In genomic region chr14:11083946-11084345, GRCm38 (mm10) we compare ENCODE assay signal across 15 mouse cellular contexts.
DNase-seq lines count a peak whose midpoint lies in the region; ATAC-seq and TF ChIP-seq lines count a peak whose summit lies in the region.
"Had no signal": no experiment of that assay in that cellular context is flagged by ENCODE, and none has a peak within 500 bp of the region (broad histone marks: within the 10 kb centered on the region; RNA-seq: fewer than 3 reads in every experiment).

No protein-coding gene starts in this region.

- no peaks in the 10 kb centered on the region for H3K27me3 ChIP-seq in lung, embryonic 14.5 days (ENCODE audit: insufficient read depth, low read length)
- no peaks in the 10 kb centered on the region for H3K27me3 ChIP-seq in lung, postnatal 0 days (replicated peaks; ENCODE audit: insufficient read depth, low read length)
- H3K27me3 ChIP-seq in forebrain, embryonic 13.5 days = no peaks in the 10 kb centered on the region
- no peaks in the 10 kb centered on the region for H3K27me3 ChIP-seq in hindbrain, postnatal 0 days (ENCODE audit: insufficient read depth, low read length)
- H3K27me3 ChIP-seq: lung, embryonic 15.5 days; stomach, embryonic 15.5 days had no signal

- ATAC-seq in lung, embryonic 14.5 days (ENCODE audit: insufficient read depth) = no peak
- no peak for ATAC-seq in lung, postnatal 0 days
- ATAC-seq in forebrain, embryonic 13.5 days = peak; percentile 90
- ATAC-seq in hindbrain, postnatal 0 days = peak; percentile 43; the same call in 1 of the 2 replicates

- H3K4me2 ChIP-seq in lung, embryonic 14.5 days = no peak overlapping the region
- H3K4me2 ChIP-seq in lung, postnatal 0 days (replicated peaks; ENCODE audit: low read depth, low read length) = no peak overlapping the region
- no peak overlapping the region for H3K4me2 ChIP-seq in forebrain, embryonic 13.5 days
- H3K4me2 ChIP-seq in hindbrain, postnatal 0 days (ENCODE audit: low read depth, low read length) = no peak overlapping the region
- H3K4me2 ChIP-seq: lung, embryonic 15.5 days; stomach, embryonic 15.5 days had no signal

- no peak overlapping the region for H3K27ac ChIP-seq in lung, embryonic 14.5 days (ENCODE audit: low read depth)
- no peak overlapping the region for H3K27ac ChIP-seq in lung, postnatal 0 days (ENCODE audit: low read length)
- H3K27ac ChIP-seq in forebrain, embryonic 13.5 days = no peak overlapping the region
- no peak overlapping the region for H3K27ac ChIP-seq in hindbrain, postnatal 0 days
- H3K27ac ChIP-seq: lung, embryonic 15.5 days; stomach, embryonic 15.5 days had no signal

- no peaks in the 10 kb centered on the region for H3K36me3 ChIP-seq in lung, embryonic 14.5 days (ENCODE audit: insufficient read depth)
- H3K36me3 ChIP-seq in lung, postnatal 0 days (ENCODE audit: insufficient read depth, low read length) = no peaks in the 10 kb centered on the region
- no peaks in the 10 kb centered on the region for H3K36me3 ChIP-seq in forebrain, embryonic 13.5 days (ENCODE audit: poor library complexity, severe bottlenecking)
- no peaks in the 10 kb centered on the region for H3K36me3 ChIP-seq in hindbrain, postnatal 0 days (ENCODE audit: insufficient read depth, low read length)
- H3K36me3 ChIP-seq: lung, embryonic 15.5 days; stomach, embryonic 15.5 days had no signal

- WGBS in lung, embryonic 14.5 days = 56% methylated on average over 3 of the region's 3 CpGs
- WGBS in lung, postnatal 0 days = 52% methylated on average over 3 of the region's 3 CpGs
- WGBS in forebrain, embryonic 13.5 days = 16% methylated on average over 3 of the region's 3 CpGs
- 23% methylated on average over 3 of the region's 3 CpGs for whole genome bisulfite sequencing in hindbrain, postnatal 0 days

- TF ChIP-seq CTCF in lung, embryonic 14.5 days (IDR thresholded peaks at IDR 0.05; ENCODE audit: low read depth) = no peak
- no peak for TF ChIP-seq CTCF in lung, postnatal 0 days (IDR thresholded peaks at IDR 0.05)
- no peak for TF ChIP-seq CTCF in hindbrain, postnatal 0 days (IDR thresholded peaks at IDR 0.05; ENCODE audit: low read depth)

- no peak for TF ChIP-seq EP300 in lung, postnatal 0 days (IDR thresholded peaks at IDR 0.05)

- H3K9ac ChIP-seq in lung, embryonic 14.5 days = no peak overlapping the region
- no peak overlapping the region for H3K9ac ChIP-seq in lung, postnatal 0 days (replicated peaks; ENCODE audit: low read depth)
- no peak overlapping the region for H3K9ac ChIP-seq in forebrain, embryonic 13.5 days
- no peak overlapping the region for H3K9ac ChIP-seq in hindbrain, postnatal 0 days (replicated peaks; ENCODE audit: low read length)
- H3K9ac ChIP-seq: lung, embryonic 15.5 days; stomach, embryonic 15.5 days had no signal

- no peaks in the 10 kb centered on the region for H3K9me3 ChIP-seq in lung, embryonic 14.5 days (ENCODE audit: low read depth, low read length)
- no peaks in the 10 kb centered on the region for H3K9me3 ChIP-seq in lung, postnatal 0 days (ENCODE audit: low read length)
- no peaks in the 10 kb centered on the region for H3K9me3 ChIP-seq in forebrain, embryonic 13.5 days (replicated peaks)
- no peaks in the 10 kb centered on the region for H3K9me3 ChIP-seq in hindbrain, postnatal 0 days (ENCODE audit: low read length)
- H3K9me3 ChIP-seq: lung, embryonic 15.5 days; stomach, embryonic 15.5 days had no signal

- no peaks in the 10 kb centered on the region for H3K4me1 ChIP-seq in lung, embryonic 14.5 days (ENCODE audit: insufficient read depth)
- H3K4me1 ChIP-seq in lung, postnatal 0 days (ENCODE audit: insufficient read depth, low read depth, low read length) = no peaks in the 10 kb centered on the region
- peaks cover 8% of the 10 kb centered on the region; the same call in 1 of the 2 replicates for H3K4me1 ChIP-seq in forebrain, embryonic 13.5 days
- H3K4me1 ChIP-seq in hindbrain, postnatal 0 days (ENCODE audit: insufficient read depth, low read length) = no peaks in the 10 kb centered on the region
- H3K4me1 ChIP-seq: lung, embryonic 15.5 days; stomach, embryonic 15.5 days had no signal

- H3K4me3 ChIP-seq in lung, embryonic 14.5 days (ENCODE audit: low read depth, low read length) = no peak overlapping the region
- no peak overlapping the region for H3K4me3 ChIP-seq in lung, postnatal 0 days (ENCODE audit: low read depth, low read length)
- no peak overlapping the region for H3K4me3 ChIP-seq in forebrain, embryonic 13.5 days
- no peak overlapping the region for H3K4me3 ChIP-seq in hindbrain, postnatal 0 days (ENCODE audit: low read length)
- H3K4me3 ChIP-seq: erythroblast, embryonic 14.5 days; lung, embryonic 15.5 days; stomach, embryonic 15.5 days had no signal

- DNase-seq in lung, embryonic 14.5 days = peak; percentile 4
- no peak for DNase-seq in lung, postnatal 0 days (ENCODE audit: low spot score)
- peak; percentile 5 for DNase-seq in hindbrain, postnatal 0 days (ENCODE audit: low spot score)
- DNase-seq in layer of hippocampus, adult 9-11 months = no peak
- DNase-seq in left cerebral cortex, adult 11 months (ENCODE audit: low spot score) = no peak
- DNase-seq in thymus, adult 18-20 months = no peak
- DNase-seq: adrenal gland, postnatal 10 days; kidney, adult 18-20 months; kidney, postnatal 4 days; liver; thymus, postnatal 4 days had no signal

Comparison
In these comparisons a context has a peak if more than half of its experiments do, and no peak if none do; other contexts are left out.
1. DNase-seq: peak in lung, embryonic 14.5 days (single experiment) and hindbrain, postnatal 0 days (single experiment); none in lung, postnatal 0 days (single experiment), layer of hippocampus, adult 9-11 months (single experiment), left cerebral cortex, adult 11 months (single experiment) and thymus, adult 18-20 months (0 of 2).
2. ATAC-seq: peak in forebrain, embryonic 13.5 days (single experiment) and hindbrain, postnatal 0 days (single experiment); none in lung, embryonic 14.5 days (single experiment) and lung, postnatal 0 days (single experiment).